Mouse (Mus musculus) limb, embryonic 14.5 days (tissue): ENCODE results near the gene Hist1h2bh. TPM values are rescaled to one million over a fixed set of nuclear protein-coding genes. Genes with fewer than 3 reads are reported as not detected.
A peak's percentile ranks its signal among the peaks of the same experiment; 100 is the strongest.
"Not testable (repeated sequence)": the region's sequence is repeated elsewhere in the genome, so short reads cannot be mapped to it uniquely, and the experiment has no call there.

Experiments
- ATAC-seq: fragments of 200-750 bp; cut with Nextera tagmentation; 2 replicates; pipeline ENCODE4 v1.8.0; 2017; ENCODE audit warnings: low read depth, moderate number of reproducible peaks, moderate TSS enrichment; ENCODE audit not compliant: low FRiP score
- DNase-seq: peaks from one replicate; pipeline ENCODE4 v3.0.0-alpha.2; 2015; ENCODE audit warnings: low spot score
- H3K27ac ChIP-seq: fragments of 300-500 bp; sonication (generic); replicated peaks from 2 replicates; pipeline ENCODE4 v1.5.1; 2014; ENCODE audit warnings: low read depth, mild to moderate bottlenecking, low read length, moderate library complexity, mixed read lengths
- H3K27me3 ChIP-seq: fragments of 300-500 bp; sonication (generic); 2 replicates; pipeline ENCODE4 v1.6.1; 2014; ENCODE audit warnings: low read length, mixed read lengths; ENCODE audit not compliant: control insufficient read depth, insufficient read depth
- H3K36me3 ChIP-seq: fragments of 300-500 bp; sonication (generic); 2 replicates; pipeline ENCODE4 v1.6.1; 2014; ENCODE audit warnings: mild to moderate bottlenecking, low read length, moderate library complexity, mixed read lengths; ENCODE audit not compliant: control insufficient read depth, insufficient read depth
- H3K4me1 ChIP-seq: fragments of 300-500 bp; sonication (generic); 2 replicates; pipeline ENCODE4 v1.6.1; 2014; ENCODE audit warnings: antibody characterized with exemption, low read length, mixed read lengths; ENCODE audit not compliant: control insufficient read depth, insufficient read depth
- H3K4me2 ChIP-seq: fragments of 300-500 bp; sonication (generic); replicated peaks from 2 replicates; pipeline ENCODE4 v1.6.1; 2014; ENCODE audit warnings: low read depth, mild to moderate bottlenecking, low read length, moderate library complexity; ENCODE audit not compliant: severe bottlenecking
- H3K4me3 ChIP-seq: fragments of 300-500 bp; sonication (generic); replicated peaks from 2 replicates; pipeline ENCODE4 v1.5.1; 2014; ENCODE audit warnings: low read length
- H3K9ac ChIP-seq: fragments of 300-500 bp; sonication (generic); 2 replicates; pipeline ENCODE4 v1.6.1; 2014; ENCODE audit warnings: mild to moderate bottlenecking, low read depth, low read length, moderate library complexity; ENCODE audit not compliant: severe bottlenecking
- H3K9me3 ChIP-seq: fragments of 300-500 bp; sonication (generic); 2 replicates; pipeline ENCODE4 v1.6.1; 2016; ENCODE audit warnings: low read length; ENCODE audit not compliant: control insufficient read depth
- POLR2A ChIP-seq: fragments of 200-500 bp; IDR thresholded peaks from 2 replicates; pipeline ENCODE4 v1.8.0; 2012; ENCODE audit warnings: inconsistent platforms, mild to moderate bottlenecking, moderate library complexity, borderline replicate concordance; ENCODE audit not compliant: insufficient read depth, insufficient read length; ENCODE audit errors: extremely low read depth
- WGBS: fragments of 180-500 bp; shearing (Covaris S2); extraction: QIAGEN DNeasy Blood & Tissue Kit; methylation state at CpG from one replicate; pipeline ENCODE4 v1.1.7; 2014; 5-methylcytosine and 5-hydroxymethylcytosine counted together
- polyA plus RNA-seq, 2 experiments: library from polyadenylated mRNA; depleted of rRNA in 1 of 2; stranded (reverse) in 1 of 2; unstranded in 1 of 2; fragments of >200 nt; fragmentation: Nextera tagmentation in 1 of 2; extraction: Ambion mirVana in 1 of 2; gene quantifications; 2 replicates each; pipeline versions ENCODE4 v1.2.1 to v1.2.3; 2012 to 2014

The Hist1h2bh gene
- polyA plus RNA-seq, 2 experiments: 0.48 to 5.2 TPM

GRCm38 (mm10) chr13:23576351-23576881, 33.2 kb upstream of the Hist1h2bh start:
- no peaks in the 10 kb centered on the region for H3K9me3 ChIP-seq
- peaks cover 23% of the 10 kb centered on the region for H3K4me1 ChIP-seq
- TF ChIP-seq POLR2A: peak; percentile 60; the same call in 1 of the 2 replicates
- H3K27me3 ChIP-seq: no peaks in the 10 kb centered on the region
- peak overlapping the region; percentile 63 for H3K4me2 ChIP-seq
- no peak for ATAC-seq
- H3K27ac ChIP-seq: peak overlapping the region; percentile 87
- no peak for DNase-seq
- peak overlapping the region; percentile 40 for H3K4me3 ChIP-seq
- 3% methylated on average over 7 of the region's 7 CpGs for WGBS
- H3K9ac ChIP-seq: peak overlapping the region; percentile 74
- H3K36me3 ChIP-seq: no peaks in the 10 kb centered on the region

DNA sequence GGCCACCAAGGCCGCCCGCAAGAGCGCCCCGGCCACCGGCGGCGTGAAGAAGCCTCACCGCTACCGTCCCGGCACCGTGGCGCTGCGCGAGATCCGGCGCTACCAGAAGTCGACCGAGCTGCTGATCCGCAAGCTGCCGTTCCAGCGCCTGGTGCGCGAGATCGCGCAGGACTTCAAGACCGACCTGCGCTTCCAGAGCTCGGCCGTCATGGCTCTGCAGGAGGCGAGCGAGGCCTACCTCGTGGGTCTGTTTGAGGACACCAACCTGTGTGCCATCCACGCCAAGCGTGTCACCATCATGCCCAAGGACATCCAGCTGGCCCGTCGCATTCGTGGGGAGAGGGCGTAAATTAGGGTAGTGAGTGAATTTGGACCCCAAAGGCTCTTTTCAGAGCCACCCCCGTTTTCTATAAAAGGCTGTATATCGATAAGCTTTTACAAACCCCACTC, 32.7 kb upstream of the Hist1h2bh start:
- H3K4me1 ChIP-seq: peaks cover 21% of the 10 kb centered on the region
- not testable (repeated sequence) for ATAC-seq, H3K36me3 ChIP-seq, H3K9me3 ChIP-seq, DNase-seq, H3K27me3 ChIP-seq
- peak overlapping the region; percentile 74 for H3K9ac ChIP-seq
- H3K4me2 ChIP-seq: peak overlapping the region; percentile 63
- peak overlapping the region; percentile 40 for H3K4me3 ChIP-seq
- 1% methylated on average over 8 of the region's 40 CpGs for whole genome bisulfite sequencing
- H3K27ac ChIP-seq: peak overlapping the region; percentile 87

DNA sequence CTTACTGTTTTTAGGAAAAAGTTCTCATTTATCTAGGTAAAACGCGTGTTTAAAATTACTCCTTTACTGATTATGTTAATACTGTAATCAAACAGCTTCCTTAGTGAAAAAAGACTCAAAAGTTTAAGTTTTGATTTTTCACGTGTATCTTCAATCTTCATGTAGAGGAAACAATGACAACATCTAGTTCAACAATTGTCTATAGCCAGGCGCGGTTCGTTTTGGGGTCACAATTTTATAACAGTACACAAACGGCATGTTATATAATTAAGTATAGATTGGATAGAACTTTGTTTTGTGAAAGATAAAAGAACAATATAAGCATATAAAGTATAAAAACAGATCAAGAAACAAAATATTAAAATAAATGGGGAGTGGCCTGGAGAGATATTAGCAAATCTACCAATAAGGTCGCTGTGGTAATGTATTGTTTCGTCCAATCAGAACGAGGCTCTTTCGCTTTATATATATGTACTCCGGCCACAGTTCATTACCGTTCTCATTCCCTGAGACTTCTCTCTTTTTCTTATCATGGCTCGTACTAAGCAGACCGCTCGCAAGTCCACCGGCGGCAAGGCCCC, 32.2 kb upstream of the Hist1h2bh start, which contains the start of gene Hist1h3d:
TSS of gene Hist1h3d (plus strand) at position 493 of the 581 bp plus-strand sequence.
- no peaks in the 10 kb centered on the region for H3K27me3 ChIP-seq
- peak; percentile 72 for ATAC-seq
- H3K9ac ChIP-seq: peak within 1 kb of the TSS; percentile 74
- under 1% methylated on average over 18 of the region's 18 CpGs for WGBS
- peaks cover 19% of the 10 kb centered on the region for H3K4me1 ChIP-seq
- DNase-seq: peak; percentile 98
- no peaks in the 10 kb centered on the region for H3K9me3 ChIP-seq
- H3K4me3 ChIP-seq: peak within 1 kb of the TSS; percentile 40
- peak within 1 kb of the TSS; percentile 63 for H3K4me2 ChIP-seq
- TF ChIP-seq POLR2A: no peak
- peak within 1 kb of the TSS; percentile 87 for H3K27ac ChIP-seq
- no peaks in the 10 kb centered on the region for H3K36me3 ChIP-seq

DNA sequence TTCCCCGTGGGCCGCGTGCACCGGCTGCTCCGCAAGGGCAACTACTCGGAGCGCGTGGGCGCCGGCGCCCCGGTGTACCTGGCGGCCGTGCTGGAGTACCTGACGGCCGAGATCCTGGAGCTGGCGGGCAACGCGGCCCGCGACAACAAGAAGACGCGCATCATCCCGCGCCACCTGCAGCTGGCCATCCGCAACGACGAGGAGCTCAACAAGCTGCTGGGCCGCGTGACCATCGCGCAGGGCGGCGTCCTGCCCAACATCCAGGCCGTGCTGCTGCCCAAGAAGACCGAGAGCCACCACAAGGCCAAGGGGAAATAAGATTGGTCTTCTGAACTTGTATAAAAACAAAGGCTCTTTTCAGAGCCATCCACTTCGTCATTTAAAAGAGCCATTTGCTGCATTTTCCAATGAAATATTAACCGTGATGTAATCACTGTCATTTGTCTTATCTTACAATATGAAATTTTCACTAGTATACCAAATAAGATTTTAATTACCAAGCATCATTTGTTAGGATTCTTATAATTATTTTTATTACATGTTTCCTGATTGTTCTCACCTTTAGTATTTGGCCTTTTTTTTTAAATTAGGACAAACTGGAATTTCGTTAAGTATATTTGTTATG, 31.5 kb upstream of the Hist1h2bh start:
- H3K4me2 ChIP-seq: peak overlapping the region; percentile 63
- H3K27ac ChIP-seq: peak overlapping the region; percentile 93
- H3K4me3 ChIP-seq: peak overlapping the region; percentile 40
- DNase-seq, H3K27me3 ChIP-seq, H3K36me3 ChIP-seq, H3K9me3 ChIP-seq, ATAC-seq: not testable (repeated sequence)
- H3K9ac ChIP-seq: peak overlapping the region; percentile 58
- peaks cover 21% of the 10 kb centered on the region for H3K4me1 ChIP-seq
- WGBS: under 1% methylated on average over 5 of the region's 39 CpGs
- TF ChIP-seq POLR2A: 0 out of 2 replicates have a peak, but pooled peaks have one; percentile 55

- H3K27me3 ChIP-seq, H3K9me3 ChIP-seq, H3K36me3 ChIP-seq: not testable (repeated sequence)
- peak; percentile 87 for ATAC-seq
- H3K4me3 ChIP-seq: peak within 1 kb of the TSS; percentile 40
- H3K27ac ChIP-seq: peak within 1 kb of the TSS; percentile 93
- TF ChIP-seq POLR2A: peak; percentile 31; the same call in 1 of the 2 replicates
- peak within 1 kb of the TSS; percentile 63 for H3K4me2 ChIP-seq
- peaks cover 21% of the 10 kb centered on the region for H3K4me1 ChIP-seq
- 0% methylated on average over 29 of the region's 42 CpGs for WGBS
- H3K9ac ChIP-seq: peak within 1 kb of the TSS; percentile 58
- DNase-seq: peak; percentile 100
Measured at GRCm38 (mm10) chr13:23573898-23574524, 30.8 kb upstream of the Hist1h2bh start, which contains the start of the genes Hist1h2bf and Hist1h2ad. Gene Hist1h2bf (minus strand): TSS chr13:23574196. Gene Hist1h2ad (plus strand): TSS chr13:23574381.

GRCm38 (mm10) chr13:23573034-23573897, 30.1 kb upstream of the Hist1h2bh start:
- Histone ChIP-seq H3K9ac (peak overlapping the region; percentile 57), H3K4me3 (peak overlapping the region; percentile 40), H3K27ac (peak overlapping the region; percentile 93), H3K4me2 (peak overlapping the region; percentile 56), H3K4me1 (peaks cover 21% of the 10 kb centered on the region)
- not testable (repeated sequence) for DNase-seq, H3K27me3 ChIP-seq, ATAC-seq, H3K9me3 ChIP-seq, H3K36me3 ChIP-seq
- WGBS: 7% methylated on average over 18 of the region's 20 CpGs
